Mouse (Mus musculus): Measurements from ENCODE around the gene Mrps23.

- TF ChIP-seq POLR2A (IDR thresholded peaks at IDR 0.05; ENCODE audit: borderline replicate concordance, control insufficient read depth, low read depth, low read length) (no peak), CTCF (IDR thresholded peaks at IDR 0.05; ENCODE audit: control insufficient read depth, insufficient read depth, low read length) (no peak)
Measured at GRCm38 (mm10) chr11:88162740-88163139, 41.4 kb upstream of the Mrps23 start.

All from bone marrow, adult 2 months (tissue).